Mouse (Mus musculus): Measurements from ENCODE around the gene Pvr.

The Pvr gene

GRCm38 (mm10) chr7:19920506-19921261 lies at the start of gene Pvr:
Pvr (minus strand) TSS chr7:19921160.
- in situ Hi-C loops (cut with MboI; ENCODE audit: low sequenced_read_pairs) = no loop called here

GRCm38 (mm10) chr7:19970196-19970595 lies 49.2 kb upstream of the Pvr start:
- in situ Hi-C loops (cut with MboI; ENCODE audit: low sequenced_read_pairs) = no loop called here

- in situ Hi-C loops (cut with MboI; ENCODE audit: low sequenced_read_pairs) = no loop called here
Measured at GRCm38 (mm10) chr7:19969541-19970090, 48.7 kb upstream of the Pvr start.

DNA sequence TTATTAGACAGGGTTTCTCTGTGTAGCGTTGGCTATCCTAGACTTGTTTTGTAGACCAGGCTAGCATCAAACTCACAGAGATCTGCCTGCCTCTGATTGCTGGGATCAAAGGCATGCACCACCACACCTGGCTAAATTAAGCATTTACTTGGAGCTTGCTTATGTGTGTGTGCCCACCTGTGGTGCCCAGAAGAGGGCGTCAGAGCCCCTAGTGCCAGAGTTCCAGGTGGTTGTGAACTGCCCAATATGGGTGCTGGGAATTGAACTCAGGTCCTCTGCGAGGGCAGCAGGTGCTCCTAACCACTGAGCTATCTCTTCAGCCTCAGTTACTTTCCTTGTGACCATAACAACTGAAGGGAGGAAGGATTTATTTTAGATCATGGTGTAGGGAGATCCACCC lies 48.1 kb upstream of the Pvr start:
- in situ Hi-C loops (cut with MboI; ENCODE audit: low sequenced_read_pairs) = no loop called here

DNA sequence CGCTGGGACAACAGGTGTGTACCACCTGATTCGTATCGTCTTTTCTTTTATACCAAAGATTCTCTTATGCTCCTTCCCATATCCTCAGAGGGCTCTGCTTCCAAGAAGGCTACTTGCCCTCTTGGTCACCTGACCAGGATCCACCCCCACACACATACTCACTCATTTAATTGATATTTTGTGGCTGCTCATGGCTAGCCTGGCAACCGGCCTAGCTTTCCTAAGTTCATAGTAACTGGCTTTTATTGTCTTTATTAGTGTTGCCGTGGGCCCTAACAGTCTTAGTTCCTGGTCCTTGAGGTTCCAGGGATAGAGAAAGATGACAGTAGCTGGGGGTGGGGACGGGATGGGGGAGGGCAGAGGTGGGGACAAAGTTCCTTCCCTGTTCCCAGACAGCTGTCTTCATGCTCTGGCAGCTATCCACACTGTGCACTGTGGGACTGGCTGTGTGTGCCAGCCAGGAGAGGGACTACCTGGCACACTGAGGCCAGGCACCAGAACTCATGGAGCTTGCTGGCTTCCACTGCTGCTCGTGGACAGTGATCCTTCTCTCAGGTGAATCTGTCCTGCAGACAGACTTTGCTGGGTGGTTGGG lies 44.1 kb upstream of the Pvr start, which contains the start of gene Ceacam20:
Ceacam20 (plus strand) TSS at position 428 of the 595 bp plus-strand sequence.
- in situ Hi-C loops (cut with MboI; ENCODE audit: low sequenced_read_pairs) = no loop called here

- in situ Hi-C loops (cut with MboI; ENCODE audit: low sequenced_read_pairs) = no loop called here
Measured at GRCm38 (mm10) chr7:19962423-19962822, 41.5 kb upstream of the Pvr start.

- in situ Hi-C loops (cut with MboI; ENCODE audit: low sequenced_read_pairs) = no loop called here
Measured at GRCm38 (mm10) chr7:19956341-19956781, 35.4 kb upstream of the Pvr start.

GRCm38 (mm10) chr7:19955861-19956260 lies 34.9 kb upstream of the Pvr start:
- in situ Hi-C loops (cut with MboI; ENCODE audit: low sequenced_read_pairs) = no loop called here

DNA sequence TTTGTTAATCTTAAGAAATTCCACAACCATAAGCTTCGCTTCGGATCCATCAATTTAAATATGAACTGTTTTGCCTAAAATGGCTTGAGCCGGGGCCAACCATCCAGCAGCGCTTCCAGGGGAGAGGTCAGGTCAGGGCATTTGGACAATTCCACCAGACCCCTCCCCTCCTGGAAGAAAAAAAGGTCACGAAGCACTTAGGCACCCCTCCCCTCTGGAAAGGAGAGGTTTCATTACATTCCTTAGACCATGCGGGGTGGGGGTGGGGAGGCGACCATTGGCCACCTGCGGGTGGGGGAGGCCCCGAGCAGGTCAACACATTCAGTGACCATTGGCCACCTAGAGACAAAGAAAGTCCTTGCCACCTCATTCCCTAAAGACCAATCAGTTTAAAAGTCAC lies 32.1 kb upstream of the Pvr start:
- in situ Hi-C loops (cut with MboI; ENCODE audit: low sequenced_read_pairs) = no loop called here

DNA sequence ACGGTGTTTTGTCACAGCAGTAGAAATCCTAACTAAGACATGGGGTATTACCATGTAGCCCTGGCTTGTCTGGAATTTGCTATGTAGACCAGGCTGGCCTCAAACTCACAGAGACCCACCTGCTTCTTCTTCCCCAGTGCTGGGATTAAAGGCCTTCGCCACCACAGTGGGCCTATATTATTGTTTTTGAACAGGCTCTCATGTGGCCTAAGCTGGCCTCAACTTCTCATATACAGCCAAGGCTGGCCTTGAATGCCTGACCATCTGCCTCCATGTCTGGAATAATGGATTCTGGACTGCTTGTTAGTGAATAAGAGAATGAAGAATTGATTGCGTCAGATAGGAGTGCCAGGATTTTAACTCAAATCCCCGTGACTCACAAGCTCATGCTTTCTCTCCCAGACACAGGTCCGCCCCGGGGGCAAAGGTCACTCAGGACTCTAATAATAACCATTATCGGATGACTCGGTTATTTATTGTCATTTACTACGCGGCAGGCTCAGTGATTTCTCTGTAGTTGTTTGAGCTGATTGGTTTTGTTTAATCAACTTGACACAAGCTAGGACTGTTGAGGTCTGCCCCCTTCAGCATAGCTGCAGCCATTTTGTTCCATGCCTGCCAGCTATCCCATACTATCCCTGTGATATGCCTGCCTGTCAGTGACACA lies 31.5 kb upstream of the Pvr start:
- in situ Hi-C loops (cut with MboI; ENCODE audit: low sequenced_read_pairs) = no loop called here

DNA sequence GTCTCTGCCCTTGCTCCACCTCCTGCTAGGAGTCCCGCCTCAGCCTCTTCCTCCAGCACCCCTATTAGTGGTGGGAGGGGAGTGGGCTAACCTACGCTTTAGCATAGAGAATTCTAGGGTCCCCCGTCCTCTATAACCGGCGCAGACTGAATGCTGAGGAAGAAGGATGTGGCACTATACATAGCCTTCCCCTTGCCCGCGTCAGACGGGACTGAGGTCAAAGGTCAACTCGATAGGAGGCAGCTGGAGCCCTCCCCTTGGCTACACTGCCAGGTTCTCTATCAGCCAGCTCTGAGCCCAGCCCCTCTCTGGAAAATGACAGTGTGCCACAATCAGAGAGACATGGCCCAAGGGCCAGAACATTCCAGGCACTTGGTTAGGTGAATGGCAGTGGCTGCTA lies 29.6 kb upstream of the Pvr start, which contains the start of gene Igsf23:
Igsf23 (minus strand) TSS at position 168 of the 400 bp plus-strand sequence.
- in situ Hi-C loops (cut with MboI; ENCODE audit: low sequenced_read_pairs) = no loop called here

GRCm38 (mm10) chr7:19949996-19950395 lies 29.0 kb upstream of the Pvr start:
- in situ Hi-C loops (cut with MboI; ENCODE audit: low sequenced_read_pairs) = no loop called here

DNA sequence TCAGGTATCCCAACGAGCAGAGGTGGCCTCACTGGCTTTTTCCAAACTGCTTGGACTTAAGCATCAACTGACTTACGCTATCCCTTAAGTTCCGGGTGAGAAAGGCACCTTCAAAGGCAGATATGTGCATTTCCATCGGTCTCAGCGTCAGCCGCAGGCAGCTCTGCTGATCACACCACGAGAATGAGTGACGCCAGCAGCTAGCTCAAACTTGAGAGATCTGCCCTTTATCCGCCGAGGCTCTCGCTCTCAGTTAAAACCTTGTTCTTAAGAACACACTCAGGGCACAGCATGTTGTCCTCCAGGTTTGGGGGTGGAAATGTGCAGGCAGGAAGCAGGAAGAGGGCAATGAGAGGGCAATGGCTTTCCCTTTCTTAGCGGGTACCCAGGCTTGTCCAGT lies 28.0 kb upstream of the Pvr start:
- in situ Hi-C loops (cut with MboI; ENCODE audit: low sequenced_read_pairs) = no loop called here

GRCm38 (mm10) chr7:19945821-19946515 lies 25.0 kb upstream of the Pvr start:
- in situ Hi-C loops (cut with MboI; ENCODE audit: low sequenced_read_pairs) = no loop called here

- in situ Hi-C loops (cut with MboI; ENCODE audit: low sequenced_read_pairs) = no loop called here
Measured at GRCm38 (mm10) chr7:19945201-19945600, 24.2 kb upstream of the Pvr start.

GRCm38 (mm10) chr7:19944709-19945108 lies 23.7 kb upstream of the Pvr start:
- in situ Hi-C loops (cut with MboI; ENCODE audit: low sequenced_read_pairs) = no loop called here

DNA sequence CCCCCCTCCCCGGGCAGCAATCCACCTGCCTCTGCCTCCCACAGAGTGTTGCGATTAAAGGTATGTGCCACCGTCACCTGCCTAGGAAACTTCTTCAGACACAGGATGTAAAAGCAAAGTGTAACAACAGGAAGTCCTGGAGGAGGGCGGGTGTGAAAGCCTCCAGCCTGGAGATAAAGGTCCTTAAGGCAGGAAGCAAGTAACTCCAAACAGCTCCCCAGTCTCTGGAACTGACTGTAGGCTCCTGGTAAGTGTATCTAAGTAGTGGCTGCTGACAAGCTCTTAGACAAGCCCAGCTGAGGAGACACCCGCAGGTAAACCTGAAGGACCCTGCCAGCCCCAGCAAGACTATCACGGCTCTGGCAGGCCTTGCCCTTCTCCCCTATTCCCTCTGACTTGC lies 19.3 kb upstream of the Pvr start:
- in situ Hi-C loops (cut with MboI; ENCODE audit: low sequenced_read_pairs) = no loop called here

- in situ Hi-C loops (cut with MboI; ENCODE audit: low sequenced_read_pairs) = no loop called here
Measured at GRCm38 (mm10) chr7:19939555-19940235, 18.7 kb upstream of the Pvr start.

- in situ Hi-C loops (cut with MboI; ENCODE audit: low sequenced_read_pairs) = no loop called here
Measured at GRCm38 (mm10) chr7:19937229-19937821, 16.4 kb upstream of the Pvr start.

GRCm38 (mm10) chr7:19935961-19936360 lies 15.0 kb upstream of the Pvr start:
- in situ Hi-C loops (cut with MboI; ENCODE audit: low sequenced_read_pairs) = no loop called here
